In genomic region chr6:147573137-147573536, GRCm38 (mm10) we compare ENCODE assay signal across 25 mouse cellular contexts.
DNase-seq lines count a peak whose midpoint lies in the region; ATAC-seq and TF ChIP-seq lines count a peak whose summit lies in the region.
"Had no signal": no experiment of that assay in that cellular context is flagged by ENCODE, and none has a peak within 500 bp of the region (broad histone marks: within the 10 kb centered on the region; RNA-seq: fewer than 3 reads in every experiment).

No protein-coding gene starts in this region.

- DNase-seq in heart, adult 11 months = peak; percentile 75
- DNase-seq in heart, postnatal 36 days = no peak
- no peak for DNase-seq in liver, embryonic 11.5 days (ENCODE audit: low spot score)
- DNase-seq in liver = no peak
- peak; percentile 23 for DNase-seq in embryo, embryonic 11 days
- no peak for DNase-seq in urinary bladder, adult 2 months (ENCODE audit: low spot score)
- DNase-seq in forebrain, postnatal 0 days = no peak
- DNase-seq: adrenal gland, postnatal 14 days; cerebellum, adult 9-11 months; heart, postnatal 4 days; kidney, adult 9 months; liver, embryonic 13.5 days; lung, embryonic 14.5 days; right cerebral cortex, adult 18-20 months; thymus, postnatal 25 days had no signal

- no peak for TF ChIP-seq CTCF in olfactory bulb, adult 2 months (IDR thresholded peaks at IDR 0.05; ENCODE audit: insufficient read depth, low read depth, low read length)
- TF ChIP-seq CTCF in forebrain, postnatal 0 days (IDR thresholded peaks at IDR 0.05; ENCODE audit: low read depth) = no peak

- ATAC-seq in liver, embryonic 11.5 days (replicated peaks; ENCODE audit: low FRiP score) = 0 out of 2 replicates have a peak, but pooled peaks have one; percentile 39
- ATAC-seq in forebrain, postnatal 0 days = no peak
- ATAC-seq: activated CD4-positive, CD25-positive, alpha-beta regulatory T cell, adult 4 months; hindbrain, embryonic 16.5 days; intestine, embryonic 15.5 days; midbrain, embryonic 16.5 days had no signal

- TF ChIP-seq POLR2A in olfactory bulb, adult 2 months (IDR thresholded peaks at IDR 0.05; ENCODE audit: insufficient read depth, low read depth, low read length) = no peak

- H3K4me1 ChIP-seq in liver, embryonic 11.5 days (replicated peaks; ENCODE audit: control insufficient read depth, insufficient read depth, low read length) = no peaks in the 10 kb centered on the region
- H3K4me1 ChIP-seq in olfactory bulb, adult 2 months (ENCODE audit: control insufficient read depth, insufficient read depth, low read length) = peaks cover 13% of the 10 kb centered on the region
- H3K4me1 ChIP-seq in forebrain, postnatal 0 days (ENCODE audit: insufficient read depth) = no peaks in the 10 kb centered on the region
- H3K4me1 ChIP-seq: intestine, embryonic 15.5 days; liver, embryonic 13.5 days; stomach, embryonic 15.5 days had no signal

- H3K27ac ChIP-seq in liver, embryonic 11.5 days (ENCODE audit: low read depth, low read length) = no peak overlapping the region
- 0 out of 2 replicates have a peak overlapping the region, but pooled peaks have one; percentile 5 for H3K27ac ChIP-seq in olfactory bulb, adult 2 months (ENCODE audit: insufficient read depth, low read depth, low read length)
- no peak overlapping the region for H3K27ac ChIP-seq in forebrain, postnatal 0 days (ENCODE audit: low read depth, low read length)
- H3K27ac ChIP-seq: heart, embryonic 15.5 days; intestine, embryonic 15.5 days; liver, embryonic 13.5 days; neural tube, embryonic 13.5 days; stomach, embryonic 15.5 days had no signal

- no peak overlapping the region for H3K4me2 ChIP-seq in liver, embryonic 11.5 days
- no peak overlapping the region for H3K4me2 ChIP-seq in forebrain, postnatal 0 days (ENCODE audit: low read depth)
- H3K4me2 ChIP-seq: heart, embryonic 15.5 days; intestine, embryonic 15.5 days; liver, embryonic 13.5 days; lung, embryonic 14.5 days; neural tube, embryonic 13.5 days; stomach, embryonic 15.5 days had no signal

- no peak overlapping the region for H3K4me3 ChIP-seq in liver, embryonic 11.5 days (ENCODE audit: low read depth, low read length)
- H3K4me3 ChIP-seq in olfactory bulb, adult 2 months (ENCODE audit: insufficient read depth, low read depth, low read length) = no peak overlapping the region
- no peak overlapping the region for H3K4me3 ChIP-seq in forebrain, postnatal 0 days (ENCODE audit: low read depth, low read length)
- H3K4me3 ChIP-seq: heart, embryonic 15.5 days; intestine, embryonic 15.5 days; liver, embryonic 13.5 days; myocyte; neural tube, embryonic 13.5 days; stomach, embryonic 15.5 days had no signal

- 54% methylated on average over 4 of the region's 4 CpGs for WGBS in liver, embryonic 11.5 days
- WGBS in olfactory bulb, adult 2 months = 23% methylated on average over 4 of the region's 4 CpGs
- WGBS in forebrain, postnatal 0 days = 77% methylated on average over 4 of the region's 4 CpGs

- intact Hi-C loops in heart, postnatal 36 days (cut with DNase I) = no loop called here

- H3K36me3 ChIP-seq in liver, embryonic 11.5 days (ENCODE audit: control insufficient read depth, insufficient read depth, low read length) = no peaks in the 10 kb centered on the region
- no peaks in the 10 kb centered on the region for H3K36me3 ChIP-seq in forebrain, postnatal 0 days (ENCODE audit: insufficient read depth)
- H3K36me3 ChIP-seq: heart, embryonic 15.5 days; intestine, embryonic 15.5 days; liver, embryonic 13.5 days; neural tube, embryonic 13.5 days; stomach, embryonic 15.5 days had no signal

- no peaks in the 10 kb centered on the region for H3K27me3 ChIP-seq in liver, embryonic 11.5 days (replicated peaks; ENCODE audit: control insufficient read depth, insufficient read depth, low read length)
- H3K27me3 ChIP-seq in forebrain, postnatal 0 days (ENCODE audit: insufficient read depth, low read length) = no peaks in the 10 kb centered on the region
- H3K27me3 ChIP-seq: heart, embryonic 15.5 days; intestine, embryonic 15.5 days; liver, embryonic 13.5 days; neural tube, embryonic 13.5 days; stomach, embryonic 15.5 days had no signal

- no peaks in the 10 kb centered on the region for H3K9me3 ChIP-seq in liver, embryonic 11.5 days (ENCODE audit: control insufficient read depth, low read length)
- H3K9me3 ChIP-seq in forebrain, postnatal 0 days (ENCODE audit: low read length) = no peaks in the 10 kb centered on the region
- H3K9me3 ChIP-seq: G1E; heart, embryonic 15.5 days; intestine, embryonic 15.5 days; liver, embryonic 13.5 days; neural tube, embryonic 13.5 days; stomach, embryonic 15.5 days had no signal

- no peak overlapping the region for H3K9ac ChIP-seq in liver, embryonic 11.5 days (ENCODE audit: low read depth, low read length)
- H3K9ac ChIP-seq in forebrain, postnatal 0 days = no peak overlapping the region
- H3K9ac ChIP-seq: heart, embryonic 15.5 days; intestine, embryonic 15.5 days; liver, embryonic 13.5 days; lung, embryonic 14.5 days; neural tube, embryonic 13.5 days; stomach, embryonic 15.5 days had no signal

Comparison
In these comparisons a context has a peak if more than half of its experiments do, and no peak if none do; other contexts are left out.
1. DNase-seq: peak in heart, adult 11 months (single experiment) and embryo, embryonic 11 days (single experiment); none in heart, postnatal 36 days (0 of 2), liver, embryonic 11.5 days (single experiment), liver (single experiment), urinary bladder, adult 2 months (single experiment) and forebrain, postnatal 0 days (single experiment).